Mouse (Mus musculus) hindbrain, postnatal 0 days (tissue): ENCODE measurements around the gene Saa3. TPM values are rescaled to one million over a fixed set of nuclear protein-coding genes. Genes with fewer than 3 reads are reported as not detected.

Experiments
- ATAC-seq: fragments of 200-750 bp; cut with Nextera tagmentation; 2 replicates; pipeline ENCODE4 v1.8.0; 2017; ENCODE audit warnings: mild to moderate bottlenecking, moderate TSS enrichment, moderate library complexity
- DNase-seq: peaks from one replicate; pipeline ENCODE4 v3.0.0-alpha.2; 2015; ENCODE audit warnings: low spot score
- H3K27ac ChIP-seq: fragments of 300-500 bp; sonication (generic); 2 replicates; pipeline ENCODE4 v1.5.1; 2014; ENCODE audit warnings: mild to moderate bottlenecking
- H3K27me3 ChIP-seq: fragments of 300-500 bp; sonication (generic); 2 replicates; pipeline ENCODE4 v1.6.1; 2014; ENCODE audit warnings: low read length, mixed read lengths; ENCODE audit not compliant: insufficient read depth
- H3K36me3 ChIP-seq: fragments of 300-500 bp; sonication (generic); 2 replicates; pipeline ENCODE4 v1.6.1; 2014; ENCODE audit warnings: low read length, mixed read lengths; ENCODE audit not compliant: insufficient read depth
- H3K4me1 ChIP-seq: fragments of 300-500 bp; sonication (generic); 2 replicates; pipeline ENCODE4 v1.6.1; 2014; ENCODE audit warnings: antibody characterized with exemption, low read length, mixed read lengths; ENCODE audit not compliant: insufficient read depth
- H3K4me2 ChIP-seq: fragments of 300-500 bp; sonication (generic); 2 replicates; pipeline ENCODE4 v1.6.1; 2014; ENCODE audit warnings: low read depth, mild to moderate bottlenecking, low read length, moderate library complexity, mixed read lengths
- H3K4me3 ChIP-seq: fragments of 300-500 bp; sonication (generic); 2 replicates; pipeline ENCODE4 v1.5.1; 2014; ENCODE audit warnings: low read length
- H3K9ac ChIP-seq: fragments of 300-500 bp; sonication (generic); replicated peaks from 2 replicates; pipeline ENCODE4 v1.6.1; 2014; ENCODE audit warnings: mild to moderate bottlenecking, low read length, moderate library complexity, mixed read lengths
- H3K9me3 ChIP-seq: fragments of 300-500 bp; sonication (generic); 2 replicates; pipeline ENCODE4 v1.6.1; 2016; ENCODE audit warnings: low read length, mixed read lengths
- CTCF ChIP-seq: IDR thresholded peaks from 2 replicates; pipeline ENCODE4 v1.5.1; 2016; ENCODE audit warnings: antibody characterized with exemption, control low read depth, low read depth
- WGBS: fragments of 180-500 bp; shearing (Covaris S2); extraction: QIAGEN DNeasy Blood & Tissue Kit; methylation state at CpG from one replicate; pipeline ENCODE4 v1.1.7; 2014; 5-methylcytosine and 5-hydroxymethylcytosine counted together
- polyA plus RNA-seq: library from polyadenylated mRNA; unstranded; fragments of >200 nt; fragmentation: Nextera tagmentation; extraction: Ambion mirVana; gene quantifications from 2 replicates; pipeline ENCODE4 v1.2.1, GENCODE M21; 2015
- total RNA-seq: library from RNA; depleted of rRNA; stranded (reverse); fragments of >200 nt; gene quantifications from 2 replicates; pipeline ENCODE4 v1.2.3, GENCODE M21; 2014; rRNA removed

Saa3 gene
- total and polyA plus RNA-seq, 2 experiments from 2014 or later, result 0.36 TPM; not detected in 1

- no peak overlapping the region for H3K4me2 ChIP-seq
These were observed 37.1 kb downstream of the Saa3 start for GRCm38 (mm10) chr7:46678417-46678816.

DNA sequence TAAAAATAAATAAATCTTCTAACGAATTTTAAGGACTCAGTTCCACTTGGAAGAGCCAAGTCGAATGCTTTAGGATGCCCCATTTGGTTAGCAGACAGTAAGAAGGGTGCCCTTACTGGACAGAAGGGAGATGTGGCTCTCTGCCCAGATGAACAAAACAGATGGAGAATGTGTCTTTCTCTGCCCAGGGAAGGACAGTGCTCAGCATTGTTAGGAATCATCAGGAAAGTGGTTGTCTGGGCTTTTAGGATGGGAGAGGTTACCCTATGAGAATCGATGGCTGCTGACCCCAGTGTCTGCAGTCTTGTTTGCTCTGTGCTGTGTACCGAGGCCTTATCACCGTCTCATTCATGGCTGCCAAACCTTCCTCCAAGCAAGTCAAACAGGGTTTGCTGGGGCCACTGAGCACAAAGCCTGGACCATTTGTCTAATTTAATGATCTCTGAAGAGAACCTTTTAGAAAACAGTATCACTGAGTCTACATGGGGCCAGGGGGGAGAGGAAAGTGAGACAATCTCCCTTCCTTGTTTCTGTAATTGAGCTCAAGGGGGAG lies 38.6 kb downstream of the Saa3 start:
- ATAC-seq (peak; percentile 64; the same call in 1 of the 2 replicates), DNase-seq (peak; percentile 57)
- Histone ChIP-seq H3K36me3 (no peaks in the 10 kb centered on the region), H3K4me3 (no peak overlapping the region), H3K4me2 (no peak overlapping the region), H3K27me3 (no peaks in the 10 kb centered on the region), H3K9ac (no peak overlapping the region), H3K27ac (peak overlapping the region; percentile 52), H3K9me3 (no peaks in the 10 kb centered on the region), H3K4me1 (no peaks in the 10 kb centered on the region; the same call in 1 of the 2 replicates)
- no peak for TF ChIP-seq CTCF
- WGBS, result 33% methylated on average over 5 of the region's 5 CpGs

More at GRCm38 (mm10) chr7:46678417-46678816, 37.1 kb downstream of the Saa3 start:
- Histone ChIP-seq H3K9ac (no peak overlapping the region), H3K27ac (no peak overlapping the region), H3K9me3 (no peaks in the 10 kb centered on the region), H3K4me3 (no peak overlapping the region), H3K27me3 (no peaks in the 10 kb centered on the region), H3K36me3 (no peaks in the 10 kb centered on the region), H3K4me1 (no peaks in the 10 kb centered on the region; the same call in 1 of the 2 replicates)
- ATAC-seq (no peak), DNase-seq (no peak)
- 91% methylated on average over 3 of the region's 3 CpGs for WGBS
- TF ChIP-seq CTCF, result no peak

GRCm38 (mm10) chr7:46675886-46676285 lies 39.6 kb downstream of the Saa3 start:
- DNase-seq (no peak), ATAC-seq (no peak)
- Histone ChIP-seq H3K36me3 (no peaks in the 10 kb centered on the region), H3K9ac (no peak overlapping the region), H3K27ac (no peak overlapping the region), H3K4me3 (no peak overlapping the region), H3K9me3 (no peaks in the 10 kb centered on the region), H3K27me3 (no peaks in the 10 kb centered on the region), H3K4me2 (no peak overlapping the region), H3K4me1 (no peaks in the 10 kb centered on the region; the same call in 1 of the 2 replicates)
- TF ChIP-seq CTCF, result no peak
- WGBS, result 84% methylated on average over 8 of the region's 8 CpGs

DNA sequence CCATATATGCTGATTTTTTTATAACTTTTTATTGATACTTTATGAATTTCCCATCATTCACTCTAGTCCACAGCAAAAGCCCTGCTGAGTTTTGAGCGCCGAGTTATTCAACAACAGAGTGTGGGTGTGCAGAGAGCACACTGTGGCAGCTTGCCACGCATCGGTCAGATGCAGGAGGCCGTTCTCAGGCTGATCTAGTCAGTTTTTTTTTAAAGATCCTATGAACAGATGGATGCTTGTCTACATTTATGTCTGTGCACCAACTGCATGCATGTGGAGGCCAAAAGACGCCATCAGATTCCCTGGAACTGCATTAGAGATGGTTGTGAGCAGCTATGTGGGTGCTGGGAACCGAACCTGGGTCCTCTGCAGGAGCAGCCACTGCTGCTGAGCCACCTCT lies 40.4 kb downstream of the Saa3 start:
- no peaks in the 10 kb centered on the region for H3K9me3 ChIP-seq
- 79% methylated on average over 7 of the region's 7 CpGs for WGBS
- no peaks in the 10 kb centered on the region; the same call in 1 of the 2 replicates for H3K4me1 ChIP-seq
- H3K9ac ChIP-seq, result no peak overlapping the region
- no peak overlapping the region for H3K27ac ChIP-seq
- H3K4me3 ChIP-seq, result no peak overlapping the region
- H3K4me2 ChIP-seq, result no peak overlapping the region
- ATAC-seq (no peak), DNase-seq (no peak)
- no peak for TF ChIP-seq CTCF
- no peaks in the 10 kb centered on the region for H3K27me3 ChIP-seq
- no peaks in the 10 kb centered on the region for H3K36me3 ChIP-seq

DNA sequence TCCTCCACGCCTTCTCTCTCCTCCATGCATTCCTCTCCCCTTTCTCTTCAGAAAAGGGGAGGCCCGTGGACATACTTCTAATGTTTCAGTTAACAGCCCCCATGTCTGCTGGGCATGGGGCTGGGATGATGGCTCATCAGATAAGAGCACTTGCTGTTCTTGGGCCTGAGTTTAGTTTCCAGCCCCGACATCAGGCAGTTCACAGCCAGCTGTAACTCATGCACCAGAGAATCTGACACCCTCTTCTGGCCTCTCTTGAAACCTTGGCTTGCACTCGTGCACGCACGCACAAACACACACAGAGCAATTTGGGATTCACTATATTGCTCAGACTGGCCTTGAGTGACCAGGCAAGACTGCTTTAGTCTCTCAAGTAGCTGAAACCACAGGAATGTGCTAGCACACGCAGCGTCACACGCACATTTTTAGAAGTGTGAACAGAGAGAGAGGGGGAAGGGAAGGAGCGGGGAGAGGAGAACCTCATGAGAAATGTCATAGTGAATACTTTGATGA lies 43.3 kb downstream of the Saa3 start, which contains the start of gene Tph1:
Gene Tph1 (minus strand): TSS at position 378 of the 513 bp plus-strand sequence.
- Histone ChIP-seq H3K9me3 (no peaks in the 10 kb centered on the region), H3K9ac (no peak within 1 kb of the TSS)
- no peak for TF ChIP-seq CTCF

DNA sequence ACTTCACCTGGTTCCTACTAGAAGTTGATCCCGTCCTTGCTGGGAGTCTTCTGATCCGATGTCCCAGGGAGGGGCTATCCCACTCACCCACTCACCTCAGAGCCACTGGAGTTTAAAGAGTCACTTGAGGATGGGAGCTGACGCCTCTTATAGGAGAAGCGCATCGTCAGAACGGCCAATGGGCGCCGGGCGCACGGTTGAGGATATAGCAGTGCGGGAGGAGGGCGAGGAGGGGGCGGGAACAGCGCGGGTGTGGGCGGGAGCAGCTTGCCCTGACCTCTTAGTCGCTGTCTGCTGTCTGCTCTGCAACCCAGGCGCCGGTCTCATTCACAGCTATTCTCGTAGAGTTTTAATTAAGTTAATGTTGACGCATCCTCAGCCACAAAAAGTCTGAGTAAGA lies 48.2 kb downstream of the Saa3 start:
- peak; percentile 49 for DNase-seq
- peak; percentile 69; the same call in 1 of the 2 replicates for ATAC-seq
- H3K4me3 ChIP-seq, result peak overlapping the region; percentile 7; the same call in 1 of the 2 replicates

More for the DNA sequence above, 43.3 kb downstream of the Saa3 start, which contains the start of gene Tph1:
- DNase-seq (no peak), ATAC-seq (no peak)
- no peak within 1 kb of the TSS for H3K4me2 ChIP-seq
- H3K27ac ChIP-seq, result no peak within 1 kb of the TSS
- no peaks in the 10 kb centered on the region for H3K27me3 ChIP-seq
- no peaks in the 10 kb centered on the region for H3K36me3 ChIP-seq
- WGBS, result 62% methylated on average over 10 of the region's 10 CpGs
- peaks cover 2% of the 10 kb centered on the region; the same call in 1 of the 2 replicates for H3K4me1 ChIP-seq
- no peak within 1 kb of the TSS for H3K4me3 ChIP-seq

GRCm38 (mm10) chr7:46665236-46665635 lies 50.3 kb downstream of the Saa3 start:
- DNase-seq (peak; percentile 48), ATAC-seq (no peak)
- no peaks in the 10 kb centered on the region for H3K27me3 ChIP-seq
- WGBS, result 38% methylated on average over 9 of the region's 9 CpGs
- no peaks in the 10 kb centered on the region for H3K36me3 ChIP-seq
- no peak overlapping the region for H3K4me3 ChIP-seq
- peak; percentile 77 for TF ChIP-seq CTCF
- H3K4me2 ChIP-seq, result no peak overlapping the region
- 0 out of 2 replicates have a peak, but pooled peaks cover 5% of the 10 kb centered on the region for H3K4me1 ChIP-seq
- H3K27ac ChIP-seq, result no peak overlapping the region
- H3K9ac ChIP-seq, result no peak overlapping the region
- H3K9me3 ChIP-seq, result no peaks in the 10 kb centered on the region

More for the DNA sequence above, 48.2 kb downstream of the Saa3 start:
- H3K4me2 ChIP-seq, result peak overlapping the region; percentile 45
- H3K9ac ChIP-seq, result no peak overlapping the region
- 0 out of 2 replicates have a peak, but pooled peaks cover 5% of the 10 kb centered on the region for H3K4me1 ChIP-seq
- TF ChIP-seq CTCF, result no peak
- H3K27me3 ChIP-seq, result no peaks in the 10 kb centered on the region
- H3K36me3 ChIP-seq, result no peaks in the 10 kb centered on the region
- no peak overlapping the region for H3K27ac ChIP-seq
- no peaks in the 10 kb centered on the region for H3K9me3 ChIP-seq
- 4% methylated on average over 16 of the region's 21 CpGs for WGBS

Other genes with a start within 250 kb of the Saa3 start
- gene Sergef, start 75.9 kb downstream of the Saa3 start, total RNA-seq, result 41.8 and 53.5 TPM in 2 replicates
- gene Sergef, start 75.9 kb downstream of the Saa3 start, polyA plus RNA-seq, result 45.6 and 48.0 TPM in 2 replicates
- 0.73 and 1.0 TPM in 2 replicates for gene Tph1, start 43.2 kb downstream of the Saa3 start, total RNA-seq
- 0.73 and 0.98 TPM in 2 replicates for gene Tph1, start 43.2 kb downstream of the Saa3 start, polyA plus RNA-seq
- 12.2 and 14.4 TPM in 2 replicates for gene Saal1, start 5.0 kb downstream of the Saa3 start, total RNA-seq
- gene Saal1, start 5.0 kb downstream of the Saa3 start, polyA plus RNA-seq, result 13.0 and 13.4 TPM in 2 replicates
- gene Saa4, start 16.9 kb upstream of the Saa3 start, total RNA-seq, result not detected in 2 replicates
- gene Saa4, start 16.9 kb upstream of the Saa3 start, polyA plus RNA-seq, result not detected in 2 replicates
- gene Saa1, start 27.3 kb upstream of the Saa3 start, total RNA-seq, result not detected in 2 replicates
- 0.32 and 0.43 TPM in 2 replicates for gene Saa1, start 27.3 kb upstream of the Saa3 start, polyA plus RNA-seq
- 0.05 TPM in 1 of 2 replicates, not detected in the other for gene Saa2, start 36.1 kb upstream of the Saa3 start, total RNA-seq
- 0.39 and 1.1 TPM in 2 replicates for gene Saa2, start 36.1 kb upstream of the Saa3 start, polyA plus RNA-seq
- gene Hps5, start 80.4 kb upstream of the Saa3 start, total RNA-seq, result 20.3 and 21.6 TPM in 2 replicates
- gene Hps5, start 80.4 kb upstream of the Saa3 start, polyA plus RNA-seq, result 8.9 and 9.8 TPM in 2 replicates
- 26.5 and 26.6 TPM in 2 replicates for gene Gtf2h1, start 80.4 kb upstream of the Saa3 start, total RNA-seq
- gene Gtf2h1, start 80.4 kb upstream of the Saa3 start, polyA plus RNA-seq, result 36.2 and 39.2 TPM in 2 replicates
- gene Ldha, start 125.8 kb upstream of the Saa3 start, total RNA-seq, result 424 and 467 TPM in 2 replicates
- gene Ldha, start 125.8 kb upstream of the Saa3 start, polyA plus RNA-seq, result 747 and 766 TPM in 2 replicates
- not detected in 2 replicates for gene Ldhc, start 145.5 kb upstream of the Saa3 start, total RNA-seq
- gene Ldhc, start 145.5 kb upstream of the Saa3 start, polyA plus RNA-seq, result 0.15 and 0.26 TPM in 2 replicates
- gene Tsg101, start 204.3 kb upstream of the Saa3 start, total RNA-seq, result 83.7 and 105 TPM in 2 replicates
- gene Tsg101, start 204.3 kb upstream of the Saa3 start, polyA plus RNA-seq, result 272 and 279 TPM in 2 replicates
- 8.4 and 10.1 TPM in 2 replicates for gene Uevld, start 242.8 kb upstream of the Saa3 start, total RNA-seq
- gene Uevld, start 242.8 kb upstream of the Saa3 start, polyA plus RNA-seq, result 5.0 and 5.4 TPM in 2 replicates